In genomic region chr12:51690893-51691844, GRCm38 (mm10) we compare ENCODE assay signal across 8 mouse cellular contexts. TPM values are rescaled to one million over a fixed set of nuclear protein-coding genes. Genes with fewer than 3 reads are reported as not detected.
DNase-seq lines count a peak whose midpoint lies in the region; ATAC-seq lines count a peak whose summit lies in the region.

Ap4s1 (plus strand) TSS chr12:51691033.

- DNase-seq in 3T3-L1 (ENCODE audit: low read depth, low spot score) (peak; percentile 61), liver (peak; percentile 83)
- DNase-seq in adrenal gland, postnatal 4 days (ENCODE audit: low spot score in 2 of 2), result peak; percentile 31 to 51
- peak; percentile 67 for DNase-seq in embryonic facial prominence, embryonic 14.5 days (ENCODE audit: low spot score)
- DNase-seq in heart, adult 8-10 months (ENCODE audit: low spot score), result peak; percentile 54
- DNase-seq in kidney, adult 9 months, result peak; percentile 74
- DNase-seq in monocyte, adult 2 months (ENCODE audit: low read depth in 1 of 2, low spot score in 2 of 2), result peak; percentile 30 to 56
- DNase-seq in spleen, postnatal 14 days (ENCODE audit: low spot score in 2 of 2), result peak; percentile 56 to 59

- ATAC-seq in embryonic facial prominence, embryonic 14.5 days (ENCODE audit: low read depth), result peak; percentile 69

- H3K9ac ChIP-seq in embryonic facial prominence, embryonic 14.5 days (ENCODE audit: low read depth, low read length), result peak within 1 kb of the TSS; percentile 100

- peak within 1 kb of the TSS; percentile 97 for H3K4me3 ChIP-seq in embryonic facial prominence, embryonic 14.5 days (ENCODE audit: low read depth, low read length)

- H3K4me1 ChIP-seq in embryonic facial prominence, embryonic 14.5 days (ENCODE audit: control insufficient read depth, insufficient read depth, low read length), result peaks cover 10% of the 10 kb centered on the region

- H3K36me3 ChIP-seq in embryonic facial prominence, embryonic 14.5 days (ENCODE audit: control insufficient read depth, insufficient read depth, low read length), result no peaks in the 10 kb centered on the region

- no peaks in the 10 kb centered on the region for H3K27me3 ChIP-seq in embryonic facial prominence, embryonic 14.5 days (replicated peaks; ENCODE audit: control insufficient read depth, insufficient read depth, low read length)

- peak within 1 kb of the TSS; percentile 100 for H3K27ac ChIP-seq in embryonic facial prominence, embryonic 14.5 days (replicated peaks; ENCODE audit: low read depth, low read length)

- WGBS in embryonic facial prominence, embryonic 14.5 days, result under 1% methylated on average over 38 of the region's 108 CpGs

- peak within 1 kb of the TSS; percentile 83 for H3K4me2 ChIP-seq in embryonic facial prominence, embryonic 14.5 days (ENCODE audit: low read depth, low read length)

- H3K9me3 ChIP-seq in embryonic facial prominence, embryonic 14.5 days (ENCODE audit: control insufficient read depth, low read length), result no peaks in the 10 kb centered on the region

RNA-seq across cellular contexts. Expression of gene Ap4s1, which starts in this region (rescaled TPM):
- 10 to 100 TPM; 19.9 to 21.5 TPM for total RNA-seq in adrenal gland, postnatal 4 days (2021)
- polyA plus RNA-seq in embryonic facial prominence, embryonic 14.5 days (2014; fragmentation: Nextera tagmentation; extraction: Ambion mirVana), result 29.7 and 35.8 TPM in 2 replicates
- total RNA-seq in heart, adult 8-10 months (2022), result 10 to 100 TPM; 53.3 to 65.5 (median 58.8) TPM

Comparison
In these comparisons a context has a peak if more than half of its experiments do, and no peak if none do; other contexts are left out.
1. Peak in every context shown above with its lines: DNase-seq, ATAC-seq, H3K4me3 ChIP-seq and H3K27ac ChIP-seq.